Mouse (Mus musculus) layer of hippocampus, postnatal 36 days (tissue): ENCODE data around the gene Grap. TPM values are rescaled to one million over a fixed set of nuclear protein-coding genes. Genes with fewer than 3 reads are reported as not detected.
"Not testable (repeated sequence)": the region's sequence is repeated elsewhere in the genome, so short reads cannot be mapped to it uniquely, and the experiment has no call there.

Experiments
- DNase-seq, 2 experiments: peaks; one replicate each; pipeline ENCODE4 v3.0.0; 2022
- total RNA-seq, 2 experiments: library from RNA; stranded (reverse); gene quantifications; 2 replicates each; pipeline ENCODE4 v1.2.3; 2021

Gene Grap
- total RNA-seq = 1 to 10 TPM; 4.5 to 6.9 TPM

GRCm38 (mm10) chr11:61652686-61653447 lies at the start of gene Grap:
Grap (plus strand) TSS chr11:61653265.
- DNase-seq = no peak

- no peak for DNase-seq
Observed at GRCm38 (mm10) chr11:61608072-61608471, 45.0 kb upstream of the Grap start.

- no peak for DNase-seq
Observed at GRCm38 (mm10) chr11:61611197-61611596, 41.9 kb upstream of the Grap start.

DNA sequence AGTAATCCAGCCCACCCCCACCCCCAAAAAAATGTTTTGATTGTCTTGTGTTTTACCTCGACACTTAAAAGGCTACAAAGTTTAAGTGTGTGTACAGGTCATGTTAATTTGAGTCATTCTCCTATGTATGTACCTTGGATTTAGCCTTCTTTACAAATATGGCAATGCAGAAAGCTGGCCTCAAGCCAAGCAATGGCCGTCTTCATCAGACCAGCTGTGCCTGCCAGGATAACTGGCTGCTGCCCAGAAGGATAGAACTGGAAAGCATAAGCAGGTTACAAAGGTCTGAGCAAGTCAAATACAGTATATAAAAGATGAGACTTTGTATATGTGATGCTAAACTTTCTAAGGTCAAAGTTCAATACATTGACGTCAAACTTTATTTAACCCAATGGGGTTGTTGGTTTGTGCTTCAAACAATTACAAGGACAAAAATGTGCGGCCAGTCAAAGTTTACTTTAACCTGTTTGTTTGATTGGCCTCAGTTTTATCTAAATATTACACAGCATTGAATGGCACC lies 40.9 kb upstream of the Grap start:
- DNase-seq = no peak

DNA sequence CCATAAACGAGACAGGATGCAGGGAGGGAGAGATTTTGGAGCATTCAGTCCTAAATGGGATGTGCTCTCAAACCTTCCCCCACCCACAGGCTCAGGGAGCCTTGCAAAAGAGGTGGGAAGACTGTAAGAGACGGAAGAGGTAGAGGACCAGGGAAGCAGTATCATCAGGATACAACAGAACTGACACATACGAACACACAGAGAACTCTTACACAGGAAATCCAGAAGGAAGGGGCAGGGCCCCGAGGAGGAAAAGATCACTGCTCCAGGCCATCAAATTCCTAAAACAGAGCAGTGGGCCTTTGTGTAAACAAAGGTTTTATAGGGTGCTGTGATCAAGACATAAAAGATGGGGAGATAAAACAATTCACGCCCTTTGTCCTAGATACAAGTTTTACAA lies 38.7 kb upstream of the Grap start:
- no peak for DNase-seq

- DNase-seq = no peak
Observed at GRCm38 (mm10) chr11:61615686-61616522, 37.2 kb upstream of the Grap start.

DNA sequence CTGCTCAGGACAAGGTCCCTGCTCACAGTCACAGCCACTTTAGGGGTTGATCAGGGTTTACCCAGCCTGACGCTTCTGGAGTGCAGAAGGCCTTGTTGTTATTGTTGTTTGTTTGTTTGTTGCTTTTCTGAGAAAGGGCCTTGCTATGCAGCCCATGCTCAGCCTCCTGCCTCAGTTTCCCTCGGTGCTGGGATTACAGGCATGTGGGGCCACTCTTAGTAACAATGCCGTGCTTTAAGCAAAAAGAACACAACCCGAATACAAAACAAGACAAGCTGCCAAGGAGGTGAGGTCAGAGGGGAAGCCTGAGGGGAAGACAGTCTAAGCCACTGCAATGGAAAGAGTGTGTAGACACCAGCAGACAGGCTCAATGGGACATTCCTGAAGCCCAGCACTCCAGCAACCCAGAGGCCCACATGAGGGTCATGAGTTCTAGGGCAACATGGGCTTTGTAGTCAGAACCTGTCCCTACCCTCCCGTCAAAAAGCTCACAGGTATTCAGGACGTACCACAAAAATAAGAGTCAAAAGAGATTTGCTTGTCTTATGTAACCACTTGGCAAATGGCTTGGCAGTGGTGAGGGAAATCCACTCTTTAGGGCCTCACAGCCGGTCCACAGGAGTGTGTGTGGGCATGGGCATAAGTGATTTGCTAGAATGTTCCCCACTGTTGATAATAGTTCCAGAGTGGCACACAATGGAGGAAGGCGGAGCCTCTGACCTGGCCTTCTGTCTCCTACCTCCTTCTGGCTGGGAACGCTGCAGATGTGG lies 36.4 kb upstream of the Grap start:
- no peak for DNase-seq

DNA sequence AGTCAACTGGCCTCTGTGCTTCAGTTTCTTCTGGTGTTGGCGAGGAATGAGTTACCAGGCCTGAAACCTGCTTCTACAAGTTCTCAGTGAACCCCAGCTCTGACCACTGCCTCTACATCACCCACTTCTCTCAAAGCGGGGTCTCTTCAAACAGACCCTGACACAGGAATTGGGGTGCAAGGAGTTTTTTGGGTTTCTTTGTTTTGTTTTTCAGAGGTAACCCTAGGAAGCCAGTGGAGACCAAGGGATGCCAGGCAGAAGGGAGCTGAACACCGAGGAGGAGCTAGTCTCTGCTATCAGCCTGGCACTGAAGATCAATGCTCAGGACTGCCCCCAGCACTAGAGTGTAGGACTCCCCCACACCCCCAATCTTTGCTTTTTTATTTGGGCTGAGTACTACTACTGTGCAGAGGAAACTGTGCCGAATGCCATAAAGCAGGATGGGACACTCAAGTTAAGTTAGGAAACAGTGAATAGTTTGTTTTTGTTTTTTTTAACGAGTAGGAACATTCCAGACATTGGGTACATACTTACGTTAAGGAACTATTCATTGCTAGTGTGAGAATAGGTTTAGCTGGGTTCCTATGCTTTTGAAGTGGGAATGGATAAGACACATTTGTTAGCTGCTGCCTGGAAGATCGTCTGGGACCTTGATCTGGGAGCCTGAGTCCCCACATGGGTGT lies 35.6 kb upstream of the Grap start:
- no peak for DNase-seq

- DNase-seq = no peak
Observed at GRCm38 (mm10) chr11:61618131-61618530, 34.9 kb upstream of the Grap start.

- no peak for DNase-seq
Observed at GRCm38 (mm10) chr11:61618571-61618970, 34.5 kb upstream of the Grap start.

- no peak for DNase-seq
Observed at GRCm38 (mm10) chr11:61619356-61619755, 33.7 kb upstream of the Grap start.

- peak; percentile 75 to 76 for DNase-seq
Observed at GRCm38 (mm10) chr11:61619791-61620241, 33.2 kb upstream of the Grap start.

GRCm38 (mm10) chr11:61620254-61620670 lies 32.8 kb upstream of the Grap start:
- peak; percentile 81 to 83 for DNase-seq

GRCm38 (mm10) chr11:61620762-61621161 lies 32.3 kb upstream of the Grap start:
- DNase-seq = no peak

DNA sequence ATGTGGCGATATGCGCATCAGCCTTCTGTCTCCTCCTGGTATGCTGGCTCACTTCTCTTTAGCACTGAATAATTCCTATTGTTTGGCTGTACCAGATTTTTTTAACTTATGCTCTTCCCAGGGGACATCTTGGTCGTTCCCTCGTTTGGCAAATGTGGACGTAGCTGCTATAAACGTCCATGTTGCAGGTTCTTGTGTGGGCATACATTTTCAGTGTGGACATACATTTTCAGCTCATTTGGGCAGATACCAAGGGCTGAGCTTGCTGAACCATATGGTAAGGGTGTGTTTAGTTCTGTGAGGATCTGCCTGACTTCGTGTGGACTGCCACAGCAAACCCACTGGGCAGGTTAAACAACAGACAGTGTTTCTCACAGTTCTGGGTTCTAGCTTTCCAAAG lies 27.9 kb upstream of the Grap start:
- DNase-seq = no peak

GRCm38 (mm10) chr11:61626509-61626908 lies 26.6 kb upstream of the Grap start:
- no peak for DNase-seq

- no peak for DNase-seq
Observed at GRCm38 (mm10) chr11:61629621-61630020, 23.4 kb upstream of the Grap start.

DNA sequence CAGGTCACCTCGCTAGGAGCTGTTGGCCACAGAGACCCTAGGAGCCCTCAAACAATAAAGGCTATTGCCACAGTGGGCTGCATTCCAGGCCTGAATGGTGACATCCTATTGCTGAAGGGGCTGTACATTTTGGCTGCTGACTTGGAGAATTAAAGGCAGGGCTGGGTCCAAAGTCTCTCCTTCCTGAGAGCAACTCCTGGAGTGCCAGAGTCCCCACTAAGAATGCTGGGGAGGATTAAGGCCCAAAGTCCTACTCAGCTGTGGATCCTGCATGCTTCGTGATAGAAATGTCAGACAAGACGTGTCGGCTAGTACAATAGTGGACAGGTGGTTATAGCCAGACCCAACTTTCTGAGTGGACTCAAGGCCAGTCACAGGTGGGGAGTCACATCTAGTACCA lies 16.8 kb upstream of the Grap start:
- DNase-seq = not testable (repeated sequence)

DNA sequence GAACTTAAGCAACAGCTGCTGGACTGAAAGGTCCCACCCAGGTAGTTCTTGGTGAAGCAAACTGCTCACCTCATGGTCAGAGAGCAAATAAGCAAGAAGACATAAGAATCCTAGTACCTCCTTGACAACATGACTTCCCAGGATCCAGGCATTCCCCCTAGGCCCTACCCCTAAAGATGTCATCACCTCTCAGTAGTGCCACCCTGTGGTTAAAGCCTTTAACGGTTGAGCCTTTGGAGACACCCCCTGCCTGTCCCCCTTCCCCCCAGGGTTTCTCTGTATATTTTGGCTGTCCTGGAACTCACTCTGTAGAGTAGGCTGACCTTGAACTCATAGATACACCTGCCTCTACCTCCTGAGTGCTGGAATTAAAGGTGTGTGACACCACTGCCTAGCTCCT lies 15.7 kb upstream of the Grap start:
- no peak for DNase-seq

GRCm38 (mm10) chr11:61637856-61638255 lies 15.2 kb upstream of the Grap start:
- no peak for DNase-seq

- DNase-seq = no peak
Observed at GRCm38 (mm10) chr11:61638764-61639536, 14.1 kb upstream of the Grap start.
